Mouse (Mus musculus): ENCODE results near the gene Lrrc7. TPM values are rescaled to one million over a fixed set of nuclear protein-coding genes. Genes with fewer than 3 reads are reported as not detected.

The Lrrc7 gene
- polyA plus RNA-seq, 1 experiment from 2014 or later = 0.55 TPM

DNA sequence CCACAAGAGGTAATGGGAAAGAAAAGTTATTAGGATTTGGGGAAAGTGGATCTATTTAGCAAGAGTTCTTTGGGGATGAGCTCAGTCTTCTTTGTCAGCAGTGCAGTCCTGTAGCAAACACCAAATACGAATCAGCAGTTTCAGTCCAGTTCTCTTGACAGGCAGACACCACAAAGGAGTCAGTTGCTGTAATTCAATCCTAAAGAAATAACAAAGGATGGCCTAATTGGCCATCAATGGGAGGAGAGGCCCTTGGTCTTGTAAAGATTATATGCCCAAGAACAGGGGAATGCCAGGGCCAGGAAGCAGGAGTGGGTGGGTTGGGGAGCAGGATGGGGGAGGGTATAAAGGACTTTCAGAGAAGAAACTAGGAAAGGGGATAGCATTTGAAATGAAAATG lies 33.5 kb downstream of the Lrrc7 start:
- H3K27me3 ChIP-seq = no peaks in the 10 kb centered on the region
- ATAC-seq (replicated peaks; ENCODE audit: low FRiP score) = no peak
- H3K9me3 ChIP-seq (replicated peaks) = no peaks in the 10 kb centered on the region
- WGBS = 41% methylated on average over 1 of the region's 1 CpGs
- H3K36me3 ChIP-seq = no peaks in the 10 kb centered on the region
- no peak overlapping the region for H3K4me2 ChIP-seq
- no peak overlapping the region for H3K27ac ChIP-seq
- no peaks in the 10 kb centered on the region for H3K4me1 ChIP-seq
- no peak overlapping the region for H3K9ac ChIP-seq
- no peak overlapping the region for H3K4me3 ChIP-seq (replicated peaks)

DNA sequence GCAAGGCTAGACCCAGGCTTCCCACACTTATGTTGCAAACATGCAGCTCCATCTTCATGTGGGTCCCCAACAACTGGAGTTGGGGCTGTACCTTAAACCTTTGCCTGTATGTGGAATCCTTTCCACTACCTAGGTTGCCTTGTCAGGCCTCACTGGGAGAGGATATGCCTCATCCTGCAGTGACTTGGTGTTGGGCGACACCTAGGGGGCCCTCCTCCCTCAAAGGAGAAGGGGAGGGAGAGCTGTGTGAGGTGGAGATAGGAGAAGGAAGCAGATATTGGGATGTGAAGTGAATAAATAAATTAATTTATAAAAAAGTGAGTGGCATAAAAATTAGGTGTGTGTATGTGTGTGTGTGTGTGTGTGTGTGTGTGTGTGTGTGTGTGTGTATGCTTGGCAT lies 68.3 kb downstream of the Lrrc7 start:
- Histone ChIP-seq H3K4me2 (no peak overlapping the region), H3K9ac (no peak overlapping the region), H3K27me3 (no peaks in the 10 kb centered on the region), H3K27ac (no peak overlapping the region), H3K4me1 (no peaks in the 10 kb centered on the region), H3K4me3 (replicated peaks) (no peak overlapping the region), H3K9me3 (replicated peaks) (no peaks in the 10 kb centered on the region), H3K36me3 (no peaks in the 10 kb centered on the region)
- 81% methylated on average over 1 of the region's 1 CpGs for WGBS
- no peak for ATAC-seq (replicated peaks; ENCODE audit: low FRiP score)

DNA sequence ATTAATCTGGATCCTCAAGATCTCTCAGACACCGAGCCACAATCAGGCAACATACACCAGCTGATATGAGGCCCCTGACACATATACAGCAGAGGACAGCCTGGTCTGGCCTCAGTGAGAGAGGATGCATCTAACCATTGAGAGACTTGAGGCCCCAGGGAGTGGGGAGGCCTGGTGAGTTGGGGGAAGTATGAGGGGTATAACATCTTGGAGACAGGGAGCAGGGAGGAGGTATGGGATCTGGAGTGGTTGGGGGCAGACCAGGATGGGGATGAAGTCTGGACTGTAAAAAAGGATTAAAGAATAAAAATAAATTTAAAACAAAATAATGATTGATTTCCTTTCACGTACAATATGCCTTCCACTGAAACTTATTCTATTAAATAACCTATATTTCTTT lies 82.3 kb downstream of the Lrrc7 start:
- no peak for ATAC-seq (replicated peaks; ENCODE audit: low FRiP score)
- H3K9me3 ChIP-seq (replicated peaks) = no peaks in the 10 kb centered on the region
- H3K27ac ChIP-seq = no peak overlapping the region
- 86% methylated on average over 2 of the region's 2 CpGs for WGBS
- no peak overlapping the region for H3K4me3 ChIP-seq (replicated peaks)
- H3K27me3 ChIP-seq = no peaks in the 10 kb centered on the region
- H3K9ac ChIP-seq = no peak overlapping the region
- H3K36me3 ChIP-seq = no peaks in the 10 kb centered on the region
- no peaks in the 10 kb centered on the region for H3K4me1 ChIP-seq
- H3K4me2 ChIP-seq = no peak overlapping the region

DNA sequence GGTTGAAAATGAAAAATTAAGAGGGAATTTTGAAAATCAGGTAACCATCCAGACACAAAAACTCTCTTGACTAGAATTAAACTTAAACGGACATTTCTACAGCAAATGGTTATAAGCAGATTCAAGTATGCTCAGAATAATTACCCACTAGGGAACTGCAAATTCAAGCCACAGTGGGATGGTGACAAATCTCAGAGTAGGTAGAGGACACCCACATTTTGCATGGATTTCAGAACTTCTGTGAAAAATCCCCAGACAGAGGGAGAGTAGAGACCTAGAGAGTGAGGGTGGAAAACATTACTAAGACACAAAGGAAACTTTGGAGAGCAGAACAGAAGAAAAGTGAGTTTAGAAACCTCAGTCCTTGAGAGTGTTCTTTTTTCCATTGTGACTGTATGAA lies 161.4 kb downstream of the Lrrc7 start:
- Histone ChIP-seq H3K4me2 (no peak overlapping the region), H3K9me3 (replicated peaks) (0 out of 2 replicates have a peak, but pooled peaks cover 3% of the 10 kb centered on the region), H3K27me3 (no peaks in the 10 kb centered on the region), H3K27ac (no peak overlapping the region), H3K9ac (no peak overlapping the region), H3K4me3 (replicated peaks) (no peak overlapping the region), H3K36me3 (no peaks in the 10 kb centered on the region), H3K4me1 (no peaks in the 10 kb centered on the region)
- 92% methylated on average over 1 of the region's 1 CpGs for WGBS
- no peak for ATAC-seq (replicated peaks; ENCODE audit: low FRiP score)

DNA sequence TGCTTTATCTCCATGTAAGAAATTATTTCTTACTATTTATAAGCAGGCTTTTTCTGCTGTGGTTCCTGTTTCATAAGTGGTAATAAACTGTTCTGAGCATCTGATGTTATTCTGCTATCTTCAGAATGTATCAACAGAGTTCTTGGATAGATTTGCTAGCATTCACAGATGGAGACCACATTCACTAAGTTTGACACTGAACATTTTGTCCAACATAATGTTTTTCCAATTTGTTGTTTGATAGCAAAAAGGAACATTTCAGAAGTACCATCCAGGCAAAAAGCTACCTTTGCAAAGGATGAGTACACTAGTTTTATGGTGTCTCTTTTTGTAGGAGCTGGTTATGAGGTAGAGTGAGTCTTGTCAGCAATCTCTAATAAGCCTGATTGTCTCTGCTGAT lies 170.5 kb downstream of the Lrrc7 start:
- no peaks in the 10 kb centered on the region for H3K4me1 ChIP-seq
- no peaks in the 10 kb centered on the region for H3K27me3 ChIP-seq
- H3K9ac ChIP-seq = no peak overlapping the region
- H3K36me3 ChIP-seq = no peaks in the 10 kb centered on the region
- no peak for ATAC-seq (replicated peaks; ENCODE audit: low FRiP score)
- no peaks in the 10 kb centered on the region for H3K9me3 ChIP-seq (replicated peaks)
- no peak overlapping the region for H3K4me2 ChIP-seq
- H3K27ac ChIP-seq = no peak overlapping the region
- H3K4me3 ChIP-seq (replicated peaks) = no peak overlapping the region

DNA sequence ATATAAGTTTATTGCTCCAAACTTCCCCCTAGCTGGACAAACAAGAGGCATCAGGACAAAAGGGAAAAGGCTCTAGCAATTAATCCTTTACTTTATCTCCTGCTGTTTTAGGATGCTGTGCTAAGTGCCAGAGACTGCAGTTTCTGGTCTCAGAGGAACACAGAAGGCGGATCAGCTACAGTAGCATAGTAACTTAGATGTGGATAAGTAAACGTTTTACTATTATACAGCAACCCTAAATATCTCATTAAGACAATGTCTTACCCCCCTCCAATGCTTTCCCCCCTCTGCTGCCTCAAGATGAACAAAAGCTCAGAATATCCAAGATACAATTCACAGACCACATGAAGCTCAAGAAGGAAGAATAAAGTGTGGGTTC lies 174.0 kb downstream of the Lrrc7 start:
- H3K36me3 ChIP-seq = no peaks in the 10 kb centered on the region
- no peak for ATAC-seq (replicated peaks; ENCODE audit: low FRiP score)
- H3K9ac ChIP-seq = no peak overlapping the region
- no peaks in the 10 kb centered on the region for H3K4me1 ChIP-seq
- H3K4me2 ChIP-seq = no peak overlapping the region
- no peak overlapping the region for H3K27ac ChIP-seq
- H3K9me3 ChIP-seq (replicated peaks) = no peaks in the 10 kb centered on the region
- 37% methylated on average over 2 of the region's 2 CpGs for WGBS
- no peak overlapping the region for H3K4me3 ChIP-seq (replicated peaks)
- H3K27me3 ChIP-seq = no peaks in the 10 kb centered on the region

DNA sequence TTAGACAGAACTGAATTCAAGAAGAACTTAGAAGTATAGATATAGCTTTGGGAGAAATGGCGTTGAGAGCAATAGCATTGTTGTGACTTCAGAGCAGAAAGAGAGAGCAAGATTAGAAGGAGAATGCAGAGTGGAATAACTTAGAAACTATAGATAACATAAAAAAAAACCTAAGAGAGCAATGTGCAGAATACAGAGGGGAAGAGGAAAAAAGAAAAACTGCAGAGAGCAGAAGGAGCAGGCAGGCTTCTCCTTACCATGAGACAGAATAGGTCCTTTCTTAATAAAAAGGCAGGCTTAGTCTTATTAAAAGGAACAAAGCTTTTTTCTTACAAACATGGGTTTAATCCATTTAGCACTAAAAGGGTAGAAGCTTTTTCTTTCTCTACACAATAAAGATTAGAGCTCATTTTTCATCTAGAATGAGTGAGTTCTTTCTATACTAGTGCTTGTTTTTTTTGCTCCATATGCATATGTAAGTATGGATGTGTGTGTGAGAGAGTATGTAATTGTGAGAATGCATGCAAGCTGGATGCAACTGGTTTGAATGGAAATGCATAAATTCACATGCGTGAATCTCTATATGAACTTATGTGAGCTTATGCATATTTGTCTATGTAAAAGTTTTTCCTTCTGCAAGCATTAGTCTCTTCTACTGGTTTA lies 174.5 kb downstream of the Lrrc7 start:
- ATAC-seq (replicated peaks; ENCODE audit: low FRiP score) = no peak
- H3K4me3 ChIP-seq (replicated peaks) = no peak overlapping the region
- H3K9ac ChIP-seq = no peak overlapping the region
- no peaks in the 10 kb centered on the region for H3K27me3 ChIP-seq
- H3K4me2 ChIP-seq = no peak overlapping the region
- no peaks in the 10 kb centered on the region for H3K4me1 ChIP-seq
- WGBS = 70% methylated on average over 2 of the region's 2 CpGs
- no peaks in the 10 kb centered on the region for H3K36me3 ChIP-seq
- H3K9me3 ChIP-seq (replicated peaks) = no peaks in the 10 kb centered on the region
- no peak overlapping the region for H3K27ac ChIP-seq

DNA sequence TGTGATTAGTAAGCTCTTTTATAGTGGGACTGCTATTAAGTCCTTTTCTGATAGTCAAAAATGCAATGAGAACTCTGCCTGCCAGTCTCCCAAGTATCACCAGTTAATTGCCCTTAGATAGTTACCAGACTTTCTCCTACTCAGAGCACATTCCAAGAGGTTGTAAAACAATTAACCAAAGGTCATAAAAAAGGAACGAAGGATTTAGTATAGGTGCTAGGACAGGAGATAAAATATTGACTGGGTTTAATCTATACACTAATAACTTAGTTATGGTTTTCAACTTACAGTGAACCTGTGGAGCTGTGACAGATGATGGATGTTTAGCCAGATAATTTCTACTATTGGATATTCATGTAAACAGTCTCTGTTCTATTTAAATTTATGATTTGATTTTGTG lies 175.2 kb downstream of the Lrrc7 start:
- Histone ChIP-seq H3K27me3 (no peaks in the 10 kb centered on the region), H3K4me2 (no peak overlapping the region), H3K36me3 (no peaks in the 10 kb centered on the region), H3K9me3 (replicated peaks) (no peaks in the 10 kb centered on the region), H3K4me3 (replicated peaks) (no peak overlapping the region), H3K9ac (no peak overlapping the region), H3K4me1 (no peaks in the 10 kb centered on the region), H3K27ac (no peak overlapping the region)
- ATAC-seq (replicated peaks; ENCODE audit: low FRiP score) = no peak
- 0% methylated on average over 1 of the region's 1 CpGs for WGBS

DNA sequence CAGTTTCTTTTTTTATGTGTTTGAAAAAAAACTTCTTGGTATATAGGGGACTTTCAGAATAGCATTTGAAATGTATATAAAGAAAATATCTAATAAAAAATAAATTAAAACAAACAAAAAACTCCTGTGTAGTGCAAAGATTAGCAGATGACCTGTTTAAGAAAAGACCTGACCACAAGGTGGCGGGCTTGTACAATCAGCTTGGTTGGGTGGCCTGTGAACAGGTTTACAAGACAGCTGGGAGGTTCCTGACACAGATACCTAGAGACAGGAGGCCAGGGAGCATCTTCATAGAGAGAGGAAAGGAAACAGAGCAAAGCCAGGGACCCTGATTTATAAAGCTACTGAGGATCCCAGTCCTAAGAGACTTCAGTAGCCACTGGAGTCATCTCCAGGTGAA lies 186.1 kb downstream of the Lrrc7 start:
- Histone ChIP-seq H3K27ac (no peak overlapping the region), H3K9ac (no peak overlapping the region), H3K4me1 (no peaks in the 10 kb centered on the region), H3K4me2 (no peak overlapping the region), H3K9me3 (replicated peaks) (no peaks in the 10 kb centered on the region), H3K27me3 (no peaks in the 10 kb centered on the region), H3K36me3 (no peaks in the 10 kb centered on the region), H3K4me3 (replicated peaks) (no peak overlapping the region)
- 3% methylated on average over 1 of the region's 1 CpGs for WGBS
- ATAC-seq (replicated peaks; ENCODE audit: low FRiP score) = no peak

DNA sequence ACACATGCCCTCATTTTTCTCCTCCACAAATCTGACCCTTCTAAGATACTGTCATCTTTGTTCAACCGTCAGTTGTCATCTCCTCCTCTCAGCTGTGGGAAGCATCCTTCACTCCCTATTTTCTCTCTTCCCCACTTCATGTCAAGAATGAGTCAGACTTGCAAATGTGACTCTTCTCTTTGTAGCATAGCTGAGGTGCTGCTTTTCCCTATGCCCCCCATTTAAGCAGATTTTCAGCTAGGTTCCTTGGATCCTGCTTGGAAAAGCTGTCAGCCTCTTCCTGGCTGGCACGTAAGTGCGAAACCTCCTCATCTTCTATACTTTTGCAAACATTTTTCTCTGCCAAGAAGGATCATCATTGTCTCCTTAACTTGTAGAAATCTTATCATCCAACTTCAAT lies 192.9 kb downstream of the Lrrc7 start:
- Histone ChIP-seq H3K36me3 (no peaks in the 10 kb centered on the region), H3K4me1 (no peaks in the 10 kb centered on the region), H3K4me3 (replicated peaks) (no peak overlapping the region), H3K27ac (no peak overlapping the region), H3K27me3 (no peaks in the 10 kb centered on the region), H3K4me2 (no peak overlapping the region), H3K9me3 (replicated peaks) (no peaks in the 10 kb centered on the region), H3K9ac (no peak overlapping the region)
- 80% methylated on average over 3 of the region's 3 CpGs for WGBS
- no peak for ATAC-seq (replicated peaks; ENCODE audit: low FRiP score)

DNA sequence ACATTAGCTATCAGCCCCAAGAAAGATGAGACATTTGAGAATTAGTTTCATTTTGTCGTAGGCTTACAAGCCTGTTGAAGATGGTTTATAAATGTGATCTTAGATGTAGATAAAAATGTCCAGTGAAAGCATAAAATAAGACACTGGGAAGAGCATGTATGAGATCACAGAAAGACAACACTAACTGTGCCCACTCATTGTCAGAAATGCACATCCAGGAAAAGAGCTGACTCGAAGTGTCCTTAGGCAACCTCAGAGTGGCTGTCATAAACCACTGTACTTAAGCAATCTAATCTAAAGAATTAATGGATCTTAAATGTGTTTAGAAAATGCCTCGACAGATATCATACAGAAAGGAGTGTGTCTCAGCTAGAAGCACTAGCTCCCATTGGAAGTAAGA lies 196.2 kb downstream of the Lrrc7 start:
- Histone ChIP-seq H3K36me3 (no peaks in the 10 kb centered on the region), H3K4me3 (replicated peaks) (no peak overlapping the region), H3K4me2 (no peak overlapping the region), H3K27me3 (no peaks in the 10 kb centered on the region), H3K4me1 (no peaks in the 10 kb centered on the region), H3K9ac (no peak overlapping the region), H3K9me3 (replicated peaks) (no peaks in the 10 kb centered on the region), H3K27ac (no peak overlapping the region)
- WGBS = 79% methylated on average over 3 of the region's 3 CpGs
- no peak for ATAC-seq (replicated peaks; ENCODE audit: low FRiP score)

DNA sequence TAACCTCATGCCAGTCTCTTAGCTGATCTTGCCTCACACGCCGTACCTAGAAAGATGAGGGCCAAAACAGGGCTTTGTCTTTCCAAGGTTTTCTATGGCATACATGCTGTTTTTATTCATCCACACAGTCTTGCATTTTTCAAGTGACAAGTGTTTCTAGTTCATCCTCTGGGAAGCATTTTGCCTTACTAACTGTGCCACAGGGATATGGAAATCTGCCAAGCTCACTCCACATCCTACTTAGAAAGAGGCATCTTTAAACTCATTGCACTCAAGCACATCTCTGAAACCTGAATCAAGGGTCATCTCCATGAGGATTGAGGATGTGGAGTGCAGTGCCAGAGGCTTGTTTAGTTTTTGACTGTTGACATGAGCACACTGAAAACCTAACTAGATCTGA lies 199.9 kb downstream of the Lrrc7 start:
- H3K4me1 ChIP-seq = no peaks in the 10 kb centered on the region
- no peak overlapping the region for H3K4me2 ChIP-seq
- no peaks in the 10 kb centered on the region for H3K27me3 ChIP-seq
- H3K4me3 ChIP-seq (replicated peaks) = no peak overlapping the region
- WGBS = 93% methylated on average over 2 of the region's 2 CpGs
- no peaks in the 10 kb centered on the region for H3K36me3 ChIP-seq
- H3K27ac ChIP-seq = no peak overlapping the region
- ATAC-seq (replicated peaks; ENCODE audit: low FRiP score) = no peak
- H3K9ac ChIP-seq = no peak overlapping the region
- H3K9me3 ChIP-seq (replicated peaks) = no peaks in the 10 kb centered on the region

DNA sequence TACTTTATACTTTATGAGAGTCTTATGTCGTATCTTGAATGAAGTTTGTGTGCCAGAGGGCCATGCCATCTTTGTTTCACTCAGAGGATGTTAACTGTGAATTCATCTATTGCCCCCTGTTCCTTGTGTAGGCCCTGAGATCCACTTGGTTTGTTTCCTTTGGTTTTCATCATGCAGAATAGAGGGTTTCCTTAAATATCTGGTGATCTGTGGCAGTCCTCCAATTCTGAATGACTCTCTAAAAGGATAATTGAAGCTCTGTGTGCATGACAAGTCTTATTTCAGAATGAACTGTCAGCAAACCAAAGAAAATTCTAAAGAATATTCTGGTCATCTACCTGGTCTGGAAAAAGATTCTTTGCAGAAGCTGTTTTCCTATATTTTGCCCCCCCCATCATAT lies 205.3 kb downstream of the Lrrc7 start:
- H3K36me3 ChIP-seq = no peaks in the 10 kb centered on the region
- H3K9ac ChIP-seq = no peak overlapping the region
- H3K9me3 ChIP-seq (replicated peaks) = no peaks in the 10 kb centered on the region
- H3K27me3 ChIP-seq = no peaks in the 10 kb centered on the region
- H3K27ac ChIP-seq = no peak overlapping the region
- no peak for ATAC-seq (replicated peaks; ENCODE audit: low FRiP score)
- H3K4me1 ChIP-seq = no peaks in the 10 kb centered on the region
- H3K4me3 ChIP-seq (replicated peaks) = no peak overlapping the region
- H3K4me2 ChIP-seq = no peak overlapping the region
- 90% methylated on average over 1 of the region's 1 CpGs for WGBS

Measured in kidney, embryonic 15.5 days (tissue).